Mouse (Mus musculus): ENCODE measurements around the gene Zfp385b. TPM values are rescaled to one million over a fixed set of nuclear protein-coding genes. Genes with fewer than 3 reads are reported as not detected.

Gene Zfp385b
- polyA plus RNA-seq, 1 experiment from 2014 or later: 1.7 TPM

DNA sequence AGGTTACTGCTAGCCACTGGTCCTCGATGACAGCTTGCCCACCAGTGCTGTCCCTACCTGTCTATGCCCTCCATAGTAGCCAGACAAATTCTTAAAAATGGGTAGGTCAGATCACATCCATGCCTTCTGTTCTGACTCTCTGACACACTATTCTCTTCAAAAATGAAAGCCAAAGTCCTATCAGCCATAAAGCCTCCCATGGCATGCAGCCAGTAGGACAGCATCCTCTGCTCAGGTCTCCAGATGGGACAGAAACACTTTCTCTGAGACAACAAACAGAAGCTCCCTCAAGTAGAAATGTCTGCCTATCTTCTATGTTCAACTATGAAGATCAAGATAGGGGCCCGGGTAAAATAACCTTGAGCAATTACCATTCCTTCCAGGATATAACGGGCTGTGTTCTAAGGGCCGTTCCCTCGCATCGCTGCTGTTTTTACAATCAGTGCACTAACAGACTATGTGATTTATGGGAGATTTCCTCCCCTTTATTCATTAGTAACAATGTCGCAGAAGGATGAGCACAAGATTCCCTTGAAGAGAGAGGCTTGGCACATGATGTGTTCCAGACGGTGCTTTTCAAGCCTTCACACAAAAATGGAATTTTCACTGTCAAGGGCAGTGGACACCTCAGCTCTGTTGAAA lies 49.3 kb downstream of the Zfp385b start:
- no peak for ATAC-seq (ENCODE audit: low FRiP score)
- Histone ChIP-seq H3K4me3 (ENCODE audit: low read depth, low read length) (no peak overlapping the region), H3K27me3 (ENCODE audit: control insufficient read depth, insufficient read depth, low read length) (no peaks in the 10 kb centered on the region), H3K9me3 (ENCODE audit: control insufficient read depth, low read length) (no peaks in the 10 kb centered on the region), H3K9ac (ENCODE audit: low read length) (no peak overlapping the region), H3K4me2 (no peak overlapping the region), H3K36me3 (ENCODE audit: control insufficient read depth, insufficient read depth, low read length) (no peaks in the 10 kb centered on the region), H3K27ac (ENCODE audit: low read depth, low read length) (no peak overlapping the region), H3K4me1 (ENCODE audit: control insufficient read depth, insufficient read depth, low read length) (no peaks in the 10 kb centered on the region; the same call in 1 of the 2 replicates)
- 90% methylated on average over 8 of the region's 8 CpGs for WGBS
- DNase-seq (ENCODE audit: low spot score, missing footprints): no peak

DNA sequence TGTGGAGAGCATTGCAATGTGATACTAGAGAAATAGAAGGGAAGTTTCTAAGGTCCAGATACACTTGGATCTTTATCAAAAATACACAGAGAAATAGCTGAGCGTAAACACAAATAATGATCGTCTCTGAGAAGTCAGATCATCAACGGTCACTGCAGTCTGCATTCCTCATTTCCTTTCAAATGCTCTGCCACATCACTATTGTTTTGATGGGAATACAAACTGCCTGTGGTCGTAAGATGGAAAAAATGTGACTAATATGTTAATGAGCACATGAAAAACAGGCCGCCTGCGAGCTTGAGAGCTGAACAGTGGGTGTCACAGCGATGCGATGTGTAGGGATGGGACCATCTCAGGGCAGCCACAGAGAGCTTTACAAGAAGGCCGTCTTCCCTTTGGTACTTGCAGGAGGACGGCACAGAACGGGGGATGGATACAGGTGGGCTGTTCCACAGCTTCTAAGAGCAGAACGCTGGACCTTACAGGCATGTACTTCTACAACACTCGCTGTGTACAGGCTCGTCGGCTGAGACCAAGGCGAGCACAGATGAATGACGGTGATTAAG lies 51.0 kb downstream of the Zfp385b start:
- 82% methylated on average over 17 of the region's 17 CpGs for WGBS
- H3K9me3 ChIP-seq (ENCODE audit: control insufficient read depth, low read length): no peaks in the 10 kb centered on the region
- no peak for DNase-seq (ENCODE audit: low spot score, missing footprints)
- H3K4me3 ChIP-seq (ENCODE audit: low read depth, low read length): no peak overlapping the region
- no peak; the same call in 1 of the 2 replicates for ATAC-seq (ENCODE audit: low FRiP score)
- H3K4me1 ChIP-seq (ENCODE audit: control insufficient read depth, insufficient read depth, low read length): no peaks in the 10 kb centered on the region
- no peaks in the 10 kb centered on the region for H3K27me3 ChIP-seq (ENCODE audit: control insufficient read depth, insufficient read depth, low read length)
- no peak overlapping the region for H3K4me2 ChIP-seq
- no peak overlapping the region for H3K27ac ChIP-seq (ENCODE audit: low read depth, low read length)
- H3K36me3 ChIP-seq (ENCODE audit: control insufficient read depth, insufficient read depth, low read length): no peaks in the 10 kb centered on the region
- H3K9ac ChIP-seq (ENCODE audit: low read length): no peak overlapping the region

DNA sequence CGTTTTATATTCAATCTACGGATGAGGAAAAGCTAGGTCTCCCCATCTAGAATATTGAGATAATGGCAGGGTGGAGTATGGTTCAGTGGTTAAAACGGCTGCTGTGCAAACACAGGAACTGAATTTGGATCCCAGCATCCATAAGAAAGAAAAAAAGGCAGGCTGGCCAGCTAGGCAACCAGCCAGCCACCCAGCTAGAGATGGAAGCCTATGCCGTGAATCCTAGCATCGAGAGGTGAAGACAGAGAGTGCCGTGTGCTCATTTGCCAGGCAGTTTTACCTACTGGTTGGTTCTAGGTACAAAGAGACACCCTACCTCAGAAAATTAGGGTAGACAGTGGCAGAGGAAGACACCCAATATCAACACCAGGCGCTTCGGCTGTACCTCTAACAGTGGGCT lies 57.5 kb downstream of the Zfp385b start:
- Histone ChIP-seq H3K4me2 (no peak overlapping the region), H3K36me3 (ENCODE audit: control insufficient read depth, insufficient read depth, low read length) (no peaks in the 10 kb centered on the region), H3K4me1 (ENCODE audit: control insufficient read depth, insufficient read depth, low read length) (no peaks in the 10 kb centered on the region), H3K4me3 (ENCODE audit: low read depth, low read length) (no peak overlapping the region), H3K27ac (ENCODE audit: low read depth, low read length) (no peak overlapping the region), H3K9ac (ENCODE audit: low read length) (no peak overlapping the region), H3K9me3 (ENCODE audit: control insufficient read depth, low read length) (no peaks in the 10 kb centered on the region), H3K27me3 (ENCODE audit: control insufficient read depth, insufficient read depth, low read length) (no peaks in the 10 kb centered on the region)
- WGBS: 91% methylated on average over 8 of the region's 8 CpGs
- no peak for DNase-seq (ENCODE audit: low spot score, missing footprints)
- no peak for ATAC-seq (ENCODE audit: low FRiP score)

DNA sequence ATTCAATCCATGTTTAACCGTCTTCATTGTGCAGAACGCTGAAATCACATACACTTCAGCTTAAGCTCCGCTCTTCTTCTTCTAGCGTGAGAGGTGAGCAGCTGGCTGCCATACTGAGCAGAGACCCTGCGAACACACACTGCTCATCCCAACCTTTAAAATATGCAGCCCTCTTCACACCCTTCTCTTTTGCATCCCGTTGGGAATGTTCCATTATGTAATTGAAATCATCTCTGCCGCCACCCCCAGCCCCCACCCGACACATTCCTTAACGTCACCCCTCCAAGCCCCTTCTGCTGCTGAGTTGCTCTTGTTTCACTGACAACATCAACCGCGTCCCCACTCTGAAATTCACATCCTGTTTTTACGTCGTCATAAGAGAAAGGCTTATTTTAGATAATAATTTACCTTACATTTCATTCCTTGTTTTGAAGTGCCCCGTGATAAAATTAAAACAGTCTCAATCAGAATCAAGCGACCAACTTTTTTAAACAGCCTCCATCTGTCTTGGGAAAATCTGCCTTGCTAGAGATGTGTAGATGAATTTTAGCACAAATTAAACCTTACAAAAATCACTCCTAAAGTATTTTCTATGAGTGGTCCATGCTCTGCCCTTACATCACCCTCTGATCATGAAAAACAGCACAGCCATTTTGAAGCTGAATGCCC lies 60.9 kb downstream of the Zfp385b start:
- ATAC-seq (ENCODE audit: low FRiP score) (no peak), DNase-seq (ENCODE audit: low spot score, missing footprints) (peak; percentile 72)
- H3K36me3 ChIP-seq (ENCODE audit: control insufficient read depth, insufficient read depth, low read length): no peaks in the 10 kb centered on the region
- H3K4me2 ChIP-seq: no peak overlapping the region
- H3K4me1 ChIP-seq (ENCODE audit: control insufficient read depth, insufficient read depth, low read length): no peaks in the 10 kb centered on the region
- 82% methylated on average over 15 of the region's 15 CpGs for WGBS
- H3K27me3 ChIP-seq (ENCODE audit: control insufficient read depth, insufficient read depth, low read length): no peaks in the 10 kb centered on the region
- no peak overlapping the region for H3K4me3 ChIP-seq (ENCODE audit: low read depth, low read length)
- H3K27ac ChIP-seq (ENCODE audit: low read depth, low read length): no peak overlapping the region
- H3K9ac ChIP-seq (ENCODE audit: low read length): no peak overlapping the region
- H3K9me3 ChIP-seq (ENCODE audit: control insufficient read depth, low read length): no peaks in the 10 kb centered on the region

DNA sequence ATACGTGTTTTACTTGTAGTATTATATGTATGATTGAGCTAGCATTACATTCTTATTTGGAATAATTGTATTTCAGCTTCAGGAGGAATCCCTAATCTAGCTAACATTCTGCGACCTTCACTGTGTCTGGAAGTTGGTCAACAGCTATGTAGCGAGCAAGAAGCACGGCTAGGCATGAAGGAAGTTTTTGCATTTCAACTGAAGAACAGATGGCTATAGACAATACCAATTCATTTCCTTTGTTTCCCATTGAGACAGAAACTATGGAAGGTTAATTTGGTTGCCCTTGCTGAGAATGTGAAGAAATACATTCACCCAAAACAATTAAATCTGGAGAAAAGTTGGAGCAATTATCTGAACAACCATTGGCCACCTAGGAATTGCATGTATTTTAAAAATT lies 66.9 kb downstream of the Zfp385b start:
- Histone ChIP-seq H3K9me3 (ENCODE audit: control insufficient read depth, low read length) (no peaks in the 10 kb centered on the region), H3K4me1 (ENCODE audit: control insufficient read depth, insufficient read depth, low read length) (no peaks in the 10 kb centered on the region), H3K36me3 (ENCODE audit: control insufficient read depth, insufficient read depth, low read length) (no peaks in the 10 kb centered on the region), H3K4me2 (no peak overlapping the region), H3K9ac (ENCODE audit: low read length) (no peak overlapping the region), H3K27ac (ENCODE audit: low read depth, low read length) (no peak overlapping the region), H3K27me3 (ENCODE audit: control insufficient read depth, insufficient read depth, low read length) (no peaks in the 10 kb centered on the region), H3K4me3 (ENCODE audit: low read depth, low read length) (no peak overlapping the region)
- ATAC-seq (ENCODE audit: low FRiP score): no peak
- WGBS: 60% methylated on average over 4 of the region's 4 CpGs
- DNase-seq (ENCODE audit: low spot score, missing footprints): no peak

DNA sequence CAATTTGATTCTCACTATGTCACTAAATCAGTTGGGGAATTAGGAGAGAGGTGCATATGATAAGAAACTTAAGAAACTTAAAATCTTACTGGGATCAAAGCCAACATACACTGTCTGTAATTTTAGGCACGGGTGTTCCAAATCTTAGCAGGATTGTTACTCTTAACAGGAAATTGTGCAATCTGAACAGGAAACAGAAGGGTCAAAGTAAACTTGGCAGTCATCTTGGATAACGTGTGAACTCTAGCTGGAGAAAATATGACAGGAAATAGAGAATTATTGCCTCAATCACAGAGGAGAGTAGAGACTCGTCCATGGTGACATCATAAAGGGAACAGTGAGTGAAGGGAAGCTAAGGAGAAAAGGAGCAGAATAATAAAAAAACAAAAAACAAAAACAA lies 69.8 kb downstream of the Zfp385b start:
- 74% methylated on average over 3 of the region's 3 CpGs for WGBS
- no peak for ATAC-seq (ENCODE audit: low FRiP score)

DNA sequence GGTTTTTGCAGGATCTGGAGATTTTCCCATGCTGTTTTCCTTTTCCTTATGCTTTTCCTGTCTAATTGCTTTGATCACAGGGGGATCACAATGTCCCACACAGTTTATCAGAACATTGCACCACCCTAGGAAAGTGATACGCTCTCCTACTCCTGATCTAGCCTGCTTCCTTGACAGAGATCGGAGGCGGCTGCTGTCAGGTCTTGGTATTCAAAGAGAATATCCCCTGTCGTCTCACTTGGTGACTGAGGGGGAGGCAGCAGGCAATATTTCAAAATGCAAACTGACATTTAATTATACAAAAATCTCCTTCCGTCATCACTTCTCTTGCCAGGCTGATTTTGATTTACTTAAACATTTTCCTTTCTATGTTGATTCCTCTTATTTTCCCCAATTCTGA lies 73.0 kb downstream of the Zfp385b start:
- Histone ChIP-seq H3K9ac (ENCODE audit: low read length) (no peak overlapping the region), H3K27ac (ENCODE audit: low read depth, low read length) (no peak overlapping the region), H3K4me1 (ENCODE audit: control insufficient read depth, insufficient read depth, low read length) (no peaks in the 10 kb centered on the region), H3K4me2 (no peak overlapping the region), H3K4me3 (ENCODE audit: low read depth, low read length) (no peak overlapping the region), H3K9me3 (ENCODE audit: control insufficient read depth, low read length) (no peaks in the 10 kb centered on the region), H3K36me3 (ENCODE audit: control insufficient read depth, insufficient read depth, low read length) (no peaks in the 10 kb centered on the region), H3K27me3 (ENCODE audit: control insufficient read depth, insufficient read depth, low read length) (no peaks in the 10 kb centered on the region)
- no peak for DNase-seq (ENCODE audit: low spot score, missing footprints)
- 86% methylated on average over 5 of the region's 5 CpGs for WGBS
- ATAC-seq (ENCODE audit: low FRiP score): no peak

More for the DNA sequence above, 69.8 kb downstream of the Zfp385b start:
- no peaks in the 10 kb centered on the region for H3K27me3 ChIP-seq (ENCODE audit: control insufficient read depth, insufficient read depth, low read length)
- H3K36me3 ChIP-seq (ENCODE audit: control insufficient read depth, insufficient read depth, low read length): no peaks in the 10 kb centered on the region
- H3K4me1 ChIP-seq (ENCODE audit: control insufficient read depth, insufficient read depth, low read length): no peaks in the 10 kb centered on the region
- H3K9ac ChIP-seq (ENCODE audit: low read length): no peak overlapping the region
- no peak overlapping the region for H3K4me3 ChIP-seq (ENCODE audit: low read depth, low read length)
- no peaks in the 10 kb centered on the region for H3K9me3 ChIP-seq (ENCODE audit: control insufficient read depth, low read length)
- no peak for DNase-seq (ENCODE audit: low spot score, missing footprints)
- H3K27ac ChIP-seq (ENCODE audit: low read depth, low read length): no peak overlapping the region
- H3K4me2 ChIP-seq: no peak overlapping the region

DNA sequence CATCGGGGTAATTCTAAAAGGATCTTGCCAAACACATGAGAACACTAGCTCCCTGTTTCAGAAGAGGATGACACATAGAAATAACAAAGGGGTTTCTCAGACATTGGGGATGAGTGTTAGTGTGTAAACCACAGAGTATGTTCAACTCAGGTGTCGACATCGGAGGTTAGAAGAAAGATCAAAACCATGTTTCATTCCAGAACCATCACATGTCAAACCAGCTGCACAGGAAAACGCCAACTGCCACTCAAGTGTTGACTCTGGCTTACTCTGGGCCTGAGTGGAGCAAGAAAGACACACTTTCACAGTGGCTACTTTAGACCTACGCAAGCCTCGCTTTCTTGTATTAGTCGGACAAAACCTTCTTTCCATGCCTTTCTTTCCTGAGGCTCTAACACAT lies 74.2 kb downstream of the Zfp385b start:
- no peak overlapping the region for H3K4me2 ChIP-seq
- no peak overlapping the region for H3K4me3 ChIP-seq (ENCODE audit: low read depth, low read length)
- H3K9me3 ChIP-seq (ENCODE audit: control insufficient read depth, low read length): no peaks in the 10 kb centered on the region
- ATAC-seq (ENCODE audit: low FRiP score): no peak
- no peaks in the 10 kb centered on the region for H3K27me3 ChIP-seq (ENCODE audit: control insufficient read depth, insufficient read depth, low read length)
- no peak overlapping the region for H3K9ac ChIP-seq (ENCODE audit: low read length)
- no peaks in the 10 kb centered on the region for H3K4me1 ChIP-seq (ENCODE audit: control insufficient read depth, insufficient read depth, low read length)
- H3K27ac ChIP-seq (ENCODE audit: low read depth, low read length): no peak overlapping the region
- no peaks in the 10 kb centered on the region for H3K36me3 ChIP-seq (ENCODE audit: control insufficient read depth, insufficient read depth, low read length)
- WGBS: 96% methylated on average over 7 of the region's 7 CpGs
- DNase-seq (ENCODE audit: low spot score, missing footprints): no peak

DNA sequence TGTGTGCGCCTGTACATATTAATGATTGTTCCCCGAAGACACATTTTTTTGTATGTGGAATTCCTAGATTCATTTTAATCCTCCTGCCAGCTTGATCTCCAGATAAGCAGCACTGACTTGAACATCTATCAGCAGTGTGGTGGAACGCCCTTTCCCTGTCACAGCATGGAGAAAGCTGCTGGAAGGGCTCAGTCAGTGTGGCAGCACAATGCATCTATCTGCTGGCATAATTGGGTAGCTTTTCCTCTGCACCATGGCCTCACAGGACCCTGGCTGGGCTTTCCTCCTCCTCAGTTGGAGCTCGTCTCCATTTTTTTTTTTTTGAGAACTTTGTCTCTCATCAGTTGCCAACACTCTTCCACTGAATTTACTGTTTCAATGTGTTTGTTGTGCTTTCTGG lies 77.1 kb downstream of the Zfp385b start:
- no peak overlapping the region for H3K27ac ChIP-seq (ENCODE audit: low read depth, low read length)
- H3K27me3 ChIP-seq (ENCODE audit: control insufficient read depth, insufficient read depth, low read length): no peaks in the 10 kb centered on the region
- DNase-seq (ENCODE audit: low spot score, missing footprints): no peak
- no peak overlapping the region for H3K9ac ChIP-seq (ENCODE audit: low read length)
- H3K9me3 ChIP-seq (ENCODE audit: control insufficient read depth, low read length): no peaks in the 10 kb centered on the region
- WGBS: 74% methylated on average over 4 of the region's 4 CpGs
- H3K4me1 ChIP-seq (ENCODE audit: control insufficient read depth, insufficient read depth, low read length): no peaks in the 10 kb centered on the region
- H3K36me3 ChIP-seq (ENCODE audit: control insufficient read depth, insufficient read depth, low read length): no peaks in the 10 kb centered on the region
- no peak for ATAC-seq (ENCODE audit: low FRiP score)
- H3K4me2 ChIP-seq: no peak overlapping the region
- H3K4me3 ChIP-seq (ENCODE audit: low read depth, low read length): no peak overlapping the region

Data from midbrain, embryonic 11.5 days (tissue).